Mouse (Mus musculus): Measurements from ENCODE around the gene Cyp27b1.
A peak's percentile ranks its signal among the peaks of the same experiment; 100 is the strongest.

The Cyp27b1 gene

DNA sequence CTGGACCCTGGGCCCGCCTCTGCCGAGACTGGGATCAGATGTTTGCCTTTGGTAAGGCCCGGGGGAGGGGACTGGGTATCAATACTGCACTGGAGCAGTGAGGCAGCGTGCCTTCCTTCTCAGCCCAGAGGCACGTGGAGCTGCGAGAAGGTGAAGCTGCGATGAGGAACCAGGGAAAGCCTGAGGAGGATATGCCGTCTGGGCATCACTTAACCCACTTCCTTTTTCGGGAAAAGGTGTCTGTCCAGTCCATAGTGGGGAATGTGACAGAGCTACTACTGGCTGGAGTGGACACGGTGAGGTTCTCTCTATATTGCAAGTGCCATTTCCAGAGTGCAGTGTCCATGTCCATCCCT is 2.0 kb downstream of the Cyp27b1 start:
- DNase-seq = no peak

DNA sequence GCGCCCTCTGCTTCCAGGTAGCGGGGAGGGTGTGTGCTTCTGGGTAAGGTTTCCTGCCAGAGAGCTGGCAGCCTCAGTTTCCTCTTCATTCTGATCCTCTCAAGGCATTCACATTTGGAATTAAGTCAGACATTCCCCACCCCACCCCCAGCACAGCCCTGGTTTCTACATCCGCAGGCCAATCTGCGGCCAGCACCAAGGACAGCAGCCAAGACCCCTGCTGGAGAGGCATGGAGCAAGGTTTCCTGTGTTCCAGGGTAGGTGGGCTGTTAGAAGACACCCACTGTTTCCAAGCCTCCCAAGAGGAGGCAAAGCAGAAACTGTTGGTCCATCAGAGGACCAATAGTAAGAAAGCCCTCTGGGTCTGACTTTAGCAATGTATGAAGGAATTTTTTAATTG is 6.6 kb downstream of the Cyp27b1 start:
- DNase-seq = no peak

GRCm38 (mm10) chr10:127055406-127055805 is 7.4 kb downstream of the Cyp27b1 start:
- no peak for DNase-seq

DNA sequence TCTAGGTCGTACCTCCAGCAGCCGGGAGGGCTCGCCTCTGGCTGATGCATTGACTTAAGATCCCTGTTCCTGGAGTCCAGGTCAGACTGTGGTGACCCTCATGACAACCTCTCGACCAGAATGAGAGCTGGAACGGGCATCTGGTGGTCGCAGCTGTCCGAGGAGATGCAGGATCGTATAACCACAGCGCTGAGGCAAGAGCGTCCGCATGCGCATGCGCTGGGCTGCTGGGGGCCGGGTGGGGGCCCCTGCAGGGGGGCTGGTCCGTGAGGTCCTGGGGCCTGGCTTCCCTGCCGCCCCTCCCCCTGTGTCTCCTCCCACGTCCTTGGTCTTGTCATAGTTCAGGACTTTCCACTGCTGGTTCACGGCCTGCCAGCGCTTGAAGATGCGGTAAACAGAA is 8.4 kb downstream of the Cyp27b1 start:
- DNase-seq = peak; percentile 43

GRCm38 (mm10) chr10:127058161-127058560 is 10.1 kb downstream of the Cyp27b1 start:
- DNase-seq = peak; percentile 74

DNA sequence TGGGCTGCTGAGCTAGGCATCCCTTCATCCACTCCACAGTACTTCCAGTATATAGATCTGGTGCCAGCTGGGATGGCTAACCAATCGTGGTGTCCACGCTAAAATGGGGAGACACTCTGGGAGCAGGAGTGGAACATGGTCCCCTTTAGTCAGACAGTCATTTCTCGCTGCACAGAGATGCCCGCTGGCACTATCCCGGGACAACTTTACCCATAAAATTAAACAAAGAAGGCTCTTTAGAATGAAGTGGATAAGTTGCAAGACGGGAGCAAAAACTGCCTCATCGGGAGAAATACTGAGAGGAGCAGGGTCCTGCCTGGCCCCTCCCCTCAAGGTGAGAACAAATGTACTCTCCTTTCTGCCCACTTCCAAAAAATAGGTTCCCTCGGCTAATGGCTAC is 10.7 kb downstream of the Cyp27b1 start:
- DNase-seq = peak; percentile 63

GRCm38 (mm10) chr10:127059174-127059967 is 11.3 kb downstream of the Cyp27b1 start:
- DNase-seq = peak; percentile 47

DNA sequence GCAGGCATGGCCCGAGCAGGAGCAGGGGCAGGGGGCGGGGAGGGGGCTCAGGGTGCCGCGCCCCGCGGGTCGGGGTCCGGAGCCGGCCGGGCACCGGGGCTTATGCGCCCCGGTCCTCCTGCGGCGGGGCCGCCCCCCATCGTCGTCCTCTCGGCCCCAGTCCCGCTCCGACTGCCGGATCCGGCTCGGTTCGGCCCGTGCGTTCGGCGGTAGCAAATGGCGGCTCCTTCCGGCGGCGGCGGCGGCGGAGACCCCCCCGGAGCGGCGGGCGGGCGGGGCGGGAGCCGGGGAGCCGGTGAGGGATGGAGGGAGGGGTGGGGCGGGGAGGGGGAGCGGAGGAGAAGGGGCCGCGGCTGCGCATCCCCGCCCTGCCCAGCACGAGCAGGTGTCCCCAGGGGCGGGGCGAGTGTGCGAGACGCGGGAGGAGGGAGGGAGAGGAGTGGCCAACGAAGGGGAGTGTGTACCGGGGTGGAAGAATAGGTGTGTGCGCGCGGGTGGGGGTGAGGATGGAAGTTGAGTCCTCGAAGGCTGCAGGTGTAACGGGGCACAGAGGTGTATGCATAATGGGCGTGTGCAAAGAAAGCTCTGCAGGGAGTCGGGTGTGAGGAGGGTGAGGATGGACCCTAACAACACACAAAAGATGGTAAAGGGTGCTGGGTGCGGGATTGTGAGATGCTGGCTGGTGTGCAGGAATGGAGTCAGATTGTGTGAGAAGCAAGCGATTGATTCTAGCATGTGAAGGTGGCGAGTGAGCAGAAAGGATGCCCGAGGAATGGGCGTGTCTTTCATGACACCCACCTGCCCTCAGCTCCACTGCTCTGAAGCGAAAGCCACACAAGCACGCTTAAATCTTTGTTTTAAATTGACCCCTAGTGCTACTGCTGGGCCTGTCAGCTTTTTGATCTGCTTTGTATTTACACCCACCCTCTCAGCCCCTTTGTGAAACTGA is 12.2 kb downstream of the Cyp27b1 start, which contains the start of gene March9:
March9 (minus strand) TSS at position 217 of the 949 bp plus-strand sequence.
- DNase-seq = peak; percentile 93

- peak; percentile 61 for DNase-seq
These were observed 13.0 kb downstream of the Cyp27b1 start for GRCm38 (mm10) chr10:127061085-127061484.

GRCm38 (mm10) chr10:127061513-127061912 is 13.5 kb downstream of the Cyp27b1 start:
- DNase-seq = peak; percentile 67

DNA sequence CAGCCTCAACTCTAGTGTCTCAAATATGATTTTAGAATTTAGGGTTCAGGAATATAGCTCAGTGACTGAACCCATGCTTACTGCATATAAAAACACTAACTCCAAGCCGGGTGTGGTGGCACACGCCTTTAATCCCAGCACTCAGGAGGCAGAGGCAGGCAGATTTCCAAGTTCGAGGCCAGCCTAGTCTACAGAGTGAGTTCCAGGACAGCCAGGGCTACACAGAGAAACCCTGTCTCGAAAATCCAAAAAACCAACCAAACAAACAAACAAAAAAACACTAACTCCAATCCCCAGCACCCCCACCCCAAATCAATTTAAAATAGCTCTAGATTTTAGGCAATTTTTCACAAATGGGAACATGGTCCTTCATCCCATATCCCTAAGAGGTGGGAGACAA is 14.1 kb downstream of the Cyp27b1 start:
- DNase-seq = peak; percentile 71

- DNase-seq = no peak
These were observed 14.5 kb downstream of the Cyp27b1 start for GRCm38 (mm10) chr10:127062503-127062902.

GRCm38 (mm10) chr10:127063239-127063872 is 15.3 kb downstream of the Cyp27b1 start, which contains the start of gene Cdk4:
Gene Cdk4, plus strand, starts transcription at chr10:127063534.
- peak; percentile 98 for DNase-seq

GRCm38 (mm10) chr10:127063913-127064870 is 16.1 kb downstream of the Cyp27b1 start:
- DNase-seq = peak; percentile 62

- DNase-seq = peak; percentile 48
These were observed 17.9 kb downstream of the Cyp27b1 start for GRCm38 (mm10) chr10:127065981-127066380.

DNA sequence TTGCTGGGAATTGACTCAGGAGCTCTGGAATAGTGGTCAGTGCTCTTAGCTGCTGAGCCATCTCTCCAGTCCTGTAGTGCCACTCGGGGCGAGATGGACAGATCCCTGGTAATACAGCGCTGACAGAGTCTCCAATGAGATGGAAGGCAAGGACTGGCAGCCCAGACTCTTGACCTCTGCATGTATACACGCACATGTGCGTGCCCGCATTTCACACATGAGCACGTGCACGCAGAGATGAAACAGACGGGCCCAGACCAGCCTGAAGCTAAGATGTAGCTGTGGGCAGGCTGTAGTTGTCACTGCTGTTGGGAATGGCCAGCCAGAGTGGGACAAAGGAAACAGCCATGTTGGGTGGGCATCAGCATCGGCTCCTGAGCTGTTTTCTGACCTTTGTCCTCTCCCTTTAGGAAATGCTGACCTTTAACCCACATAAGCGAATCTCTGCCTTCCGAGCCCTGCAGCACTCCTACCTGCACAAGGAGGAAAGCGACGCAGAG is 18.5 kb downstream of the Cyp27b1 start:
- DNase-seq = no peak

- peak; percentile 25 for DNase-seq
These were observed 20.4 kb downstream of the Cyp27b1 start for GRCm38 (mm10) chr10:127068360-127069038.

- DNase-seq = peak; percentile 30
These were observed 21.5 kb downstream of the Cyp27b1 start for GRCm38 (mm10) chr10:127069281-127070189.

GRCm38 (mm10) chr10:127070190-127071121 is 22.4 kb downstream of the Cyp27b1 start, which contains the start of gene Tspan31:
Gene Tspan31, minus strand, starts transcription at chr10:127070264.
- peak; percentile 97 for DNase-seq

Data from cerebellum, adult 9-10 months (tissue).